Mouse (Mus musculus) CH12.LX (cell line): ENCODE data around the gene Dgkg.

Experiments
- CTCF ChIP-seq, 2 experiments: IDR thresholded peaks in 1 of 2; conservative IDR thresholded peaks in 1 of 2; 2 replicates each; pipeline ENCODE4 v1.5.1; 2011 to 2012; ENCODE audit warnings: low read depth in 2 of 2, low read length in 2 of 2, improper control_type of control experiment in 1 of 2, inconsistent platforms in 1 of 2, mild to moderate bottlenecking in 1 of 2, moderate library complexity in 1 of 2
- ETS1 ChIP-seq: conservative IDR thresholded peaks from 2 replicates; pipeline ENCODE4 v1.6.1; 2012; ENCODE audit warnings: low read depth, mild to moderate bottlenecking, inconsistent platforms, low read length, improper control_type of control experiment, moderate library complexity
- IRF4 ChIP-seq: IDR thresholded peaks from 2 replicates; pipeline ENCODE4 v1.6.1; 2014; ENCODE audit warnings: low read depth, mild to moderate bottlenecking, inconsistent platforms, low read length, improper control_type of control experiment
- MAFK ChIP-seq: IDR thresholded peaks from 2 replicates; pipeline ENCODE4 v1.6.1; 2011; ENCODE audit warnings: low read length, improper control_type of control experiment; ENCODE audit not compliant: insufficient replicate concordance
- POLR2A ChIP-seq: IDR thresholded peaks from 2 replicates; pipeline ENCODE4 v1.6.1; 2011; ENCODE audit warnings: low read depth, mild to moderate bottlenecking, improper control_type of control experiment, low read length
- SMC3 ChIP-seq: IDR thresholded peaks from 2 replicates; pipeline ENCODE4 v1.6.1; 2011; ENCODE audit warnings: low read depth, low read length, improper control_type of control experiment
- TCF12 ChIP-seq: IDR thresholded peaks from 2 replicates; pipeline ENCODE4 v1.6.1; 2014; ENCODE audit warnings: low read depth, mild to moderate bottlenecking, inconsistent platforms, low read length, improper control_type of control experiment
- USF1 ChIP-seq: IDR thresholded peaks from 2 replicates; pipeline ENCODE4 v1.6.1; 2014; ENCODE audit warnings: low read depth, mild to moderate bottlenecking, inconsistent platforms, low read length, improper control_type of control experiment

- TF ChIP-seq CTCF (conservative IDR thresholded peaks at IDR 0.05 in 1 of 2, IDR thresholded peaks at IDR 0.05 in 1 of 2; ENCODE audit: low read depth in 2 of 2, low read length in 2 of 2) (no peak), IRF4 (no peak), POLR2A (no peak), TCF12 (no peak), ETS1 (no peak), USF1 (no peak), MAFK (no peak), SMC3 (no peak)
These were observed 38.5 kb downstream of the Dgkg start for GRCm38 (mm10) chr16:22618424-22619056.
